Mouse (Mus musculus) liver, embryonic 14.5 days (tissue): ENCODE measurements at regions not wholly inside any gene's neighbourhood (a gene's known extent, or its start where the extent isn't known, plus 50 kb on each side); places are given as distances from the start of the nearest gene placed in this dataset.

Experiments
- CTCF ChIP-seq: IDR thresholded peaks from 2 replicates; pipeline ENCODE4 v1.5.1; 2016; ENCODE audit warnings: antibody characterized with exemption, low read depth, control low read depth
- EP300 ChIP-seq: IDR thresholded peaks from 2 replicates; pipeline ENCODE4 v1.6.1; 2016; ENCODE audit warnings: antibody characterized with exemption, low read depth

DNA sequence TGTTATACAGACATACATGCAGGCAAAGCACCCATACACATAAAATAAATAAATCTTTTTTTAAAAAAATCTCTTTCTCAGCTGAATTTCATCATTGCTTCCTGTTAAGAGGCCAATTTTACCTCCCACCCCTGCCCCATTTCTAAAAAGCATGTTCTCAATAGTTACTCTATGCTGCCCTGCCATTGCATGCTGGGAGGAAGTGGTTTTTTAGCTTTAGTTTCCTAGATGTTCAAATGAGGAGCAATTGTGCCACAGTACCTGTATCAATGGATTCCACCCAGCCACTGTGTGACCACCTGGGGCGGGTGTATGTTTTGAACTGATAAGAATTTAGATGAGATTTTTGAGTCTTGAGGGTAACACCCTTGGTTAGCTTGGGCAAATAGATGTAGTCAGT lies 53.3 kb upstream of the Prkcq start:
- TF ChIP-seq CTCF = no peak
- TF ChIP-seq EP300 = no peak
